Mouse (Mus musculus): ENCODE results near the gene Slc39a1. TPM values are rescaled to one million over a fixed set of nuclear protein-coding genes. Genes with fewer than 3 reads are reported as not detected.
A peak's percentile ranks its signal among the peaks of the same experiment; 100 is the strongest.

Slc39a1 gene
- polyA plus RNA-seq, 1 experiment from 2014 or later, result 60.9 TPM

DNA sequence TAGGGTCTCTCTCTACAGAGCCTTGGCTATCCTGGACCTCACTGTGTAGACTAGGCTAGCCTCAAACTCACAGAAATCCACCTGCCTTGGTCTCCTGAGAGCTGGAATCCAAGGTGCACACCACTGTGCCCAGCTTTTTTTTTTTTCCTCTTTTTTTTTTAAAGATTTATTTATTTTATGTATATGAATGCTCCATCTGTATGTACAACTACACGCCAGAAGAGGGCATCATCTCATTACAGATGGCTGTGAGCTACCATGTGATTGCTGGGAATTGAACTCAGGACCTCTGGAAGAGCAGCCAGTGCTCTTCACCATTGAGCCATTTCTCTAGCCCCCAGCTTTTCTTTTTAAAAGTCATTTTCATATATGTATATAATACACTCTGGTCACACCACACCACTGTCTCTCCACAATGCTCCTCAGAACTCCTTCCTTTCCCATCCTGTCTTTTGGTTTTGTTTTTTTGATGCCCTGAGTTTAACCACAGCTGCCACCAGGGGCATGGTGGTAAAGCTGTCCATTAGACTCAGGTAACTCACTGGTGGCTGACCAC lies 32.1 kb upstream of the Slc39a1 start:
- no peak overlapping the region for H3K27ac ChIP-seq
- ATAC-seq, result no peak
- no peaks in the 10 kb centered on the region for H3K27me3 ChIP-seq
- H3K4me2 ChIP-seq (replicated peaks), result no peak overlapping the region
- H3K9me3 ChIP-seq, result no peaks in the 10 kb centered on the region
- no peak overlapping the region for H3K4me3 ChIP-seq (replicated peaks)
- peaks cover 40% of the 10 kb centered on the region for H3K4me1 ChIP-seq (replicated peaks)
- 48% methylated on average over 1 of the region's 1 CpGs for WGBS
- no peak overlapping the region for H3K9ac ChIP-seq (replicated peaks)
- peaks cover 15% of the 10 kb centered on the region for H3K36me3 ChIP-seq

DNA sequence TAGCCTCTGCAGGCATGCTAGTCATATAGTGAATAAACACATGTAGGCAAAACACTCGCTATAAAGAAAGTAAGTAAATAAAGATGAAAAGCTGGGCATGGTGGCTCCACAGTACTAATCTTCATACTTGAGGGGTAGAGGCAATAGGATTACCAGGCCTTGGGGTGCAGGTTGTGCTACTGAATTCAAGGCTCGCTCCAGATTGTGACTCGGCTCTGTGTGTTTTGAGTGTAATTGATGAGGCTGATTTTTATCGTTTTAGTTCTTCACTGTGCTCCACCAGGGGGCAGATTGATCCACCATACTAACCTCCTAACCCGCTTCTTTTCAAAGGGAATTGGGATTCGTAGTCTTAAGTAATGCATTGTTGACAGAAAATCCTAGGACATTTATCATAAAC lies 27.9 kb upstream of the Slc39a1 start:
- Histone ChIP-seq H3K36me3 (peaks cover 5% of the 10 kb centered on the region; the same call in 1 of the 2 replicates), H3K27me3 (no peaks in the 10 kb centered on the region), H3K27ac (peak overlapping the region; percentile 56), H3K9ac (replicated peaks) (peak overlapping the region; percentile 71; the same call in 1 of the 2 replicates), H3K4me3 (replicated peaks) (peak overlapping the region; percentile 43), H3K4me2 (replicated peaks) (peak overlapping the region; percentile 78), H3K4me1 (replicated peaks) (peaks cover 17% of the 10 kb centered on the region), H3K9me3 (no peaks in the 10 kb centered on the region)
- ATAC-seq, result peak; percentile 53
- WGBS, result 14% methylated on average over 6 of the region's 6 CpGs

- peak; percentile 86 for ATAC-seq
- H3K9ac ChIP-seq (replicated peaks), result peak overlapping the region; percentile 71
- peaks cover 17% of the 10 kb centered on the region for H3K4me1 ChIP-seq (replicated peaks)
- H3K36me3 ChIP-seq, result peaks cover 8% of the 10 kb centered on the region
- H3K4me2 ChIP-seq (replicated peaks), result peak overlapping the region; percentile 78
- WGBS, result under 1% methylated on average over 20 of the region's 20 CpGs
- no peaks in the 10 kb centered on the region for H3K27me3 ChIP-seq
- H3K27ac ChIP-seq, result peak overlapping the region; percentile 56; the same call in 1 of the 2 replicates
- no peaks in the 10 kb centered on the region for H3K9me3 ChIP-seq
- peak overlapping the region; percentile 43 for H3K4me3 ChIP-seq (replicated peaks)
Observed at GRCm38 (mm10) chr3:90220531-90220951, 27.4 kb upstream of the Slc39a1 start.

DNA sequence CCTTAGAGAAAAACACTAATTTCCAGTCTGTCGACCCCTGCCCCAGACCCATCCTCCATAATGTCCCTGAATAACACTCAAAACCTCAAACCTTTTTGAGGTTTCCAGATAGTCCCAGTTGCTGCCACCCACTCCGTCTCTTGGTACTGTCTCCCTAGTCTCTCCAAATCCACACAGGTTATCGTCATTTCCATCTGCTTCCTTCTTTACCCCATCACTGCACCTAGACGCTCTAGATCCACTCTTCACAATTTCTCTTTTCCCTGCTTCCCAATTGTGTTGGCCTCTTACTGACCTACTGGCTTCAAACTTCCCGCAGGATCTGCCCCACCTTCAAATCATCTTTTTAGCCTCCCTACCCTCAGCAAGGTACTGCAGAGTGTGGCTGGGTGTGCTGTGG lies 26.8 kb upstream of the Slc39a1 start:
- Histone ChIP-seq H3K36me3 (peaks cover 12% of the 10 kb centered on the region), H3K27me3 (no peaks in the 10 kb centered on the region), H3K9me3 (no peaks in the 10 kb centered on the region), H3K4me2 (replicated peaks) (peak overlapping the region; percentile 78), H3K27ac (no peak overlapping the region), H3K4me3 (replicated peaks) (peak overlapping the region; percentile 43), H3K4me1 (replicated peaks) (peaks cover 17% of the 10 kb centered on the region), H3K9ac (replicated peaks) (no peak overlapping the region)
- ATAC-seq, result no peak
- WGBS, result 24% methylated on average over 5 of the region's 5 CpGs

GRCm38 (mm10) chr3:90222455-90222854 lies 25.5 kb upstream of the Slc39a1 start:
- ATAC-seq, result no peak
- Histone ChIP-seq H3K9ac (replicated peaks) (no peak overlapping the region), H3K4me1 (replicated peaks) (peaks cover 17% of the 10 kb centered on the region), H3K36me3 (peaks cover 12% of the 10 kb centered on the region), H3K27me3 (no peaks in the 10 kb centered on the region), H3K4me2 (replicated peaks) (no peak overlapping the region), H3K4me3 (replicated peaks) (no peak overlapping the region), H3K27ac (no peak overlapping the region), H3K9me3 (no peaks in the 10 kb centered on the region)
- 91% methylated on average over 4 of the region's 4 CpGs for WGBS

GRCm38 (mm10) chr3:90222941-90223340 lies 25.0 kb upstream of the Slc39a1 start:
- Histone ChIP-seq H3K4me2 (replicated peaks) (no peak overlapping the region), H3K27ac (no peak overlapping the region), H3K4me1 (replicated peaks) (peaks cover 17% of the 10 kb centered on the region), H3K27me3 (no peaks in the 10 kb centered on the region), H3K9ac (replicated peaks) (no peak overlapping the region), H3K9me3 (no peaks in the 10 kb centered on the region), H3K4me3 (replicated peaks) (no peak overlapping the region), H3K36me3 (peaks cover 12% of the 10 kb centered on the region)
- no peak for ATAC-seq
- 85% methylated on average over 3 of the region's 3 CpGs for WGBS

DNA sequence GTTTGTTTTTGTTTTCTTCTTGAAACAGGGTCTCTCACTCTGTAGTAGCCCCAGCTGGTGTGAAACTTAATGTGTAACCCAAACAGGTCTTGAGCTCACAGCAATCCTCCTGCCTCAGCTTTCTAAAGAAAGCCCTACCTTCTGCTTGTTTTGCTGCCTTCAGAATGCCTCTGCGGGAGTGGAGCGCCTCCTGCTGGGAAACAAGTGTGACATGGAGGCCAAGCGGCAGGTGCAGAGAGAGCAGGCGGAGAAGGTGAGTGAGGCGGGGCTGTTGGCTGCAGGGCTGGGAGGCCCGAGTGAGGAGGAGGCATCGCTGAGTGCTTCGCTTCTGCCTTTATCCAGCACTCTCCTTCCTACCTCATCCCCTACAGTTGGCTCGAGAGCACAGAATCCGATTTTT lies 23.6 kb upstream of the Slc39a1 start:
- Histone ChIP-seq H3K4me1 (replicated peaks) (peaks cover 17% of the 10 kb centered on the region), H3K27me3 (no peaks in the 10 kb centered on the region), H3K27ac (no peak overlapping the region), H3K4me2 (replicated peaks) (no peak overlapping the region), H3K9ac (replicated peaks) (no peak overlapping the region), H3K4me3 (replicated peaks) (no peak overlapping the region), H3K9me3 (no peaks in the 10 kb centered on the region), H3K36me3 (peaks cover 12% of the 10 kb centered on the region)
- no peak for ATAC-seq
- 86% methylated on average over 10 of the region's 10 CpGs for WGBS

GRCm38 (mm10) chr3:90231075-90231474 lies 16.9 kb upstream of the Slc39a1 start:
- Histone ChIP-seq H3K9me3 (no peaks in the 10 kb centered on the region), H3K9ac (replicated peaks) (peak overlapping the region; percentile 81), H3K36me3 (peaks cover 23% of the 10 kb centered on the region), H3K27ac (peak overlapping the region; percentile 90), H3K4me3 (replicated peaks) (peak overlapping the region; percentile 73), H3K4me1 (replicated peaks) (peaks cover 15% of the 10 kb centered on the region), H3K27me3 (no peaks in the 10 kb centered on the region), H3K4me2 (replicated peaks) (peak overlapping the region; percentile 89)
- no peak for ATAC-seq
- 23% methylated on average over 8 of the region's 8 CpGs for WGBS

GRCm38 (mm10) chr3:90231507-90232333 lies 16.3 kb upstream of the Slc39a1 start, which contains the start of gene Jtb:
Gene Jtb, plus strand, starts transcription at chr3:90231597.
- Histone ChIP-seq H3K9me3 (no peaks in the 10 kb centered on the region), H3K4me2 (replicated peaks) (peak within 1 kb of the TSS; percentile 89), H3K36me3 (peaks cover 24% of the 10 kb centered on the region), H3K4me1 (replicated peaks) (peaks cover 15% of the 10 kb centered on the region), H3K27me3 (no peaks in the 10 kb centered on the region), H3K9ac (replicated peaks) (peak within 1 kb of the TSS; percentile 81), H3K4me3 (replicated peaks) (peak within 1 kb of the TSS; percentile 73), H3K27ac (peak within 1 kb of the TSS; percentile 90)
- under 1% methylated on average over 61 of the region's 61 CpGs for WGBS
- ATAC-seq, result peak; percentile 99

GRCm38 (mm10) chr3:90241251-90241650 lies 6.7 kb upstream of the Slc39a1 start:
- H3K27me3 ChIP-seq, result no peaks in the 10 kb centered on the region
- no peaks in the 10 kb centered on the region for H3K9me3 ChIP-seq
- H3K4me2 ChIP-seq (replicated peaks), result no peak overlapping the region
- no peak overlapping the region for H3K27ac ChIP-seq
- peaks cover 16% of the 10 kb centered on the region for H3K4me1 ChIP-seq (replicated peaks)
- H3K36me3 ChIP-seq, result peaks cover 5% of the 10 kb centered on the region
- ATAC-seq, result no peak
- H3K4me3 ChIP-seq (replicated peaks), result no peak overlapping the region
- H3K9ac ChIP-seq (replicated peaks), result no peak overlapping the region
- 95% methylated on average over 2 of the region's 2 CpGs for WGBS

DNA sequence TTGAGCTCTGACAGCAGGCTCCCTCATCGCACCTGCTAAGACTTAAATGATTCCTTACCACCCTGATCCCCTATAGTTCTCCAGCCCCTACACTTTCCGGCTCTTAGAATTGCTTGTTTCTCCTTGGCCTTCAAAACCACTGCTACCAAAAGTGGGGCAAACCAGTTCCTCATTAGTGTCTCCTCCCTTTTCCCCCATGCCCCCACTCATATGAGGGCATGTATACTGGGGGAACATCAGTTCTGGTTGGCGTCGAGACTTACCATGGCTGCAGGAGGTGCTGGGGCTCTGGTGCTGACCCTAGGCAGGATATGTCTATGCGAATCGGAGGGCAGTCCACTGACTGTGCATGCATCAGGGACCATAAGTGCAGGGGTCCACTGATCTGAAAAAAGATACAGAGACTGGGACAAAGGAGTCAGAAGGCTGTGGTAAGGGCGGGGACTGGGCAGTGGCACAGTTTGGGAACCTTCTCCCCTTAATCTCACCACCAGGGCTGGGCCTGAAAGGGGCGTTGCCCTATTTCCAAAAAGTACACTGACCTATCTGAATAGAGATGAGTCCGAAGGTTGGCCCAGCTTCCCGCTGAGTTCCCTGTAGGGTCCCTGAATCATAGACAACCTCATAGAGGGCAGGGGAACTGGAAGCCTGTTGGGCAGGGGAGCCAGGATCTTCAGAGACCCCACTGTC lies 6.2 kb upstream of the Slc39a1 start:
- Histone ChIP-seq H3K9me3 (no peaks in the 10 kb centered on the region), H3K4me3 (replicated peaks) (no peak overlapping the region), H3K27me3 (no peaks in the 10 kb centered on the region), H3K9ac (replicated peaks) (no peak overlapping the region), H3K4me2 (replicated peaks) (no peak overlapping the region), H3K36me3 (peaks cover 3% of the 10 kb centered on the region; the same call in 1 of the 2 replicates), H3K4me1 (replicated peaks) (peaks cover 16% of the 10 kb centered on the region), H3K27ac (no peak overlapping the region)
- 88% methylated on average over 10 of the region's 10 CpGs for WGBS
- ATAC-seq, result 0 out of 2 replicates have a peak, but pooled peaks have one; percentile 27

Measured in midbrain, embryonic 13.5 days (tissue).